In genomic region chr11:87358331-87359261, GRCm38 (mm10) we compare ENCODE assay signal across 8 mouse cellular contexts. TPM values are rescaled to one million over a fixed set of nuclear protein-coding genes. Genes with fewer than 3 reads are reported as not detected.
DNase-seq lines count a peak whose midpoint lies in the region; ATAC-seq lines count a peak whose summit lies in the region.

TSS of gene Ppm1e (minus strand) at chr11:87359023.

- peak; percentile 32 for DNase-seq in MEL-GATA-1-ER (ENCODE audit: extremely low read depth, low read depth)
- DNase-seq in cerebellum, postnatal 10 days, result peak; percentile 83 to 91
- peak; percentile 87 to 88 for DNase-seq in frontal cortex, postnatal 10 days (ENCODE audit: low spot score in 2 of 2)
- DNase-seq in layer of hippocampus, postnatal 14 days (ENCODE audit: low spot score in 2 of 2), result peak; percentile 85 to 88
- peak; percentile 62 for DNase-seq in lung, postnatal 10 days
- peak; percentile 62 for DNase-seq in retina, adult 2 months (ENCODE audit: low read depth, low spot score)
- DNase-seq in thymus, postnatal 25 days, result peak; percentile 80

- peak within 1 kb of the TSS; percentile 71 for H3K4me2 ChIP-seq in hindbrain, embryonic 12.5 days (replicated peaks)

- H3K27me3 ChIP-seq in hindbrain, embryonic 12.5 days, result no peaks in the 10 kb centered on the region

- H3K4me1 ChIP-seq in hindbrain, embryonic 12.5 days, result no peaks in the 10 kb centered on the region

- under 1% methylated on average over 89 of the region's 104 CpGs for WGBS in hindbrain, embryonic 12.5 days

- peak; percentile 97 for ATAC-seq in hindbrain, embryonic 12.5 days (ENCODE audit: low FRiP score)

- H3K27ac ChIP-seq in hindbrain, embryonic 12.5 days, result peak within 1 kb of the TSS; percentile 87

- no peaks in the 10 kb centered on the region for H3K36me3 ChIP-seq in hindbrain, embryonic 12.5 days

- H3K9me3 ChIP-seq in hindbrain, embryonic 12.5 days (replicated peaks), result no peaks in the 10 kb centered on the region

- peak within 1 kb of the TSS; percentile 86 for H3K9ac ChIP-seq in hindbrain, embryonic 12.5 days

- peak within 1 kb of the TSS; percentile 90 for H3K4me3 ChIP-seq in hindbrain, embryonic 12.5 days

RNA-seq across cellular contexts. Expression of gene Ppm1e, which starts in this region (rescaled TPM):
- polyA plus RNA-seq in hindbrain, embryonic 12.5 days (2016; fragmentation: Nextera tagmentation; extraction: Ambion mirVana), result 21.3 and 22.9 TPM in 2 replicates
- 100 to 1,000 TPM; 303 to 329 TPM for total RNA-seq in layer of hippocampus, postnatal 14 days (2021)

Comparison
In these comparisons a context has a peak if more than half of its experiments do, and no peak if none do; other contexts are left out.
1. Peak in every context shown above with its lines: DNase-seq, ATAC-seq, H3K4me3 ChIP-seq and H3K27ac ChIP-seq.
2. DNase-seq: peak in every context shown above with its lines; median percentile 88 in frontal cortex, postnatal 10 days; 87 in cerebellum, postnatal 10 days; 86 in layer of hippocampus, postnatal 14 days; 80 in thymus, postnatal 25 days; 62 in lung, postnatal 10 days; 62 in retina, adult 2 months; 32 in MEL-GATA-1-ER.